Comparison of ENCODE assay signal across 8 mouse cellular contexts in genomic region chr4:136741840-136742239, GRCm38 (mm10).
DNase-seq lines count a peak whose midpoint lies in the region; ATAC-seq lines count a peak whose summit lies in the region.

No protein-coding gene starts in this region.

- DNase-seq in heart, adult 18-20 months: peak; percentile 24 to 28
- DNase-seq in spleen, postnatal 36 days (ENCODE audit: low spot score in 2 of 2): no peak
- no peak for DNase-seq in liver, embryonic 11.5 days (ENCODE audit: low spot score)

- no peaks in the 10 kb centered on the region for H3K36me3 ChIP-seq in heart, embryonic 12.5 days
- H3K36me3 ChIP-seq in embryonic facial prominence, embryonic 15.5 days: no peaks in the 10 kb centered on the region
- H3K36me3 ChIP-seq in intestine, embryonic 15.5 days: no peaks in the 10 kb centered on the region
- H3K36me3 ChIP-seq in midbrain, embryonic 13.5 days: peaks cover 3% of the 10 kb centered on the region; the same call in 1 of the 2 replicates
- no peaks in the 10 kb centered on the region for H3K36me3 ChIP-seq in liver, embryonic 11.5 days (ENCODE audit: control insufficient read depth, insufficient read depth, low read length)

- no peak overlapping the region for H3K27ac ChIP-seq in heart, embryonic 12.5 days (ENCODE audit: poor library complexity, severe bottlenecking)
- H3K27ac ChIP-seq in embryonic facial prominence, embryonic 15.5 days (replicated peaks): peak overlapping the region; percentile 40; the same call in 1 of the 2 replicates
- H3K27ac ChIP-seq in intestine, embryonic 15.5 days: 0 out of 2 replicates have a peak overlapping the region, but pooled peaks have one; percentile 6
- H3K27ac ChIP-seq in midbrain, embryonic 13.5 days: peak overlapping the region; percentile 79
- no peak overlapping the region for H3K27ac ChIP-seq in liver, embryonic 11.5 days (ENCODE audit: low read depth, low read length)

- H3K27me3 ChIP-seq in heart, embryonic 12.5 days (replicated peaks): peaks cover 27% of the 10 kb centered on the region
- no peaks in the 10 kb centered on the region for H3K27me3 ChIP-seq in embryonic facial prominence, embryonic 15.5 days
- H3K27me3 ChIP-seq in intestine, embryonic 15.5 days (replicated peaks): no peaks in the 10 kb centered on the region
- no peaks in the 10 kb centered on the region for H3K27me3 ChIP-seq in midbrain, embryonic 13.5 days
- no peaks in the 10 kb centered on the region for H3K27me3 ChIP-seq in liver, embryonic 11.5 days (replicated peaks; ENCODE audit: control insufficient read depth, insufficient read depth, low read length)

- WGBS in heart, embryonic 12.5 days: 75% methylated on average over 14 of the region's 14 CpGs
- 58% methylated on average over 14 of the region's 14 CpGs for whole genome bisulfite sequencing in embryonic facial prominence, embryonic 15.5 days
- WGBS in intestine, embryonic 15.5 days: 67% methylated on average over 14 of the region's 14 CpGs
- WGBS in midbrain, embryonic 13.5 days: 44% methylated on average over 14 of the region's 14 CpGs
- 84% methylated on average over 14 of the region's 14 CpGs for WGBS in liver, embryonic 11.5 days

- H3K9me3 ChIP-seq in heart, embryonic 12.5 days (replicated peaks): no peaks in the 10 kb centered on the region
- H3K9me3 ChIP-seq in embryonic facial prominence, embryonic 15.5 days (replicated peaks): no peaks in the 10 kb centered on the region
- H3K9me3 ChIP-seq in intestine, embryonic 15.5 days: no peaks in the 10 kb centered on the region
- H3K9me3 ChIP-seq in midbrain, embryonic 13.5 days: no peaks in the 10 kb centered on the region
- no peaks in the 10 kb centered on the region for H3K9me3 ChIP-seq in liver, embryonic 11.5 days (ENCODE audit: control insufficient read depth, low read length)

- H3K9ac ChIP-seq in heart, embryonic 12.5 days: no peak overlapping the region
- H3K9ac ChIP-seq in embryonic facial prominence, embryonic 15.5 days: no peak overlapping the region
- no peak overlapping the region for H3K9ac ChIP-seq in intestine, embryonic 15.5 days
- peak overlapping the region; percentile 32; the same call in 1 of the 2 replicates for H3K9ac ChIP-seq in midbrain, embryonic 13.5 days (replicated peaks)
- no peak overlapping the region for H3K9ac ChIP-seq in liver, embryonic 11.5 days (ENCODE audit: low read depth, low read length)

- ATAC-seq in heart, embryonic 12.5 days (ENCODE audit: insufficient number of reproducible peaks, low FRiP score): no peak
- no peak for ATAC-seq in embryonic facial prominence, embryonic 15.5 days (ENCODE audit: insufficient number of reproducible peaks, low FRiP score, low TSS enrichment, low read depth)
- no peak for ATAC-seq in intestine, embryonic 15.5 days
- ATAC-seq in midbrain, embryonic 13.5 days: no peak
- ATAC-seq in liver, embryonic 11.5 days (replicated peaks; ENCODE audit: low FRiP score): no peak
- no peak for ATAC-seq in megakaryocyte, adult 5-6 weeks (ENCODE audit: poor library complexity, severe bottlenecking)

- peaks cover 57% of the 10 kb centered on the region for H3K4me1 ChIP-seq in heart, embryonic 12.5 days (replicated peaks)
- H3K4me1 ChIP-seq in embryonic facial prominence, embryonic 15.5 days: peaks cover 30% of the 10 kb centered on the region
- H3K4me1 ChIP-seq in intestine, embryonic 15.5 days (replicated peaks): peaks cover 33% of the 10 kb centered on the region
- H3K4me1 ChIP-seq in midbrain, embryonic 13.5 days (replicated peaks): peaks cover 90% of the 10 kb centered on the region
- peaks cover 13% of the 10 kb centered on the region for H3K4me1 ChIP-seq in liver, embryonic 11.5 days (replicated peaks; ENCODE audit: control insufficient read depth, insufficient read depth, low read length)

- H3K4me3 ChIP-seq in heart, embryonic 12.5 days: no peak overlapping the region
- H3K4me3 ChIP-seq in embryonic facial prominence, embryonic 15.5 days (replicated peaks): no peak overlapping the region
- H3K4me3 ChIP-seq in intestine, embryonic 15.5 days (replicated peaks): no peak overlapping the region
- H3K4me3 ChIP-seq in midbrain, embryonic 13.5 days (replicated peaks): no peak overlapping the region
- no peak overlapping the region for H3K4me3 ChIP-seq in liver, embryonic 11.5 days (ENCODE audit: low read depth, low read length)

- H3K4me2 ChIP-seq in heart, embryonic 12.5 days: no peak overlapping the region
- no peak overlapping the region for H3K4me2 ChIP-seq in embryonic facial prominence, embryonic 15.5 days (replicated peaks)
- no peak overlapping the region for H3K4me2 ChIP-seq in intestine, embryonic 15.5 days (replicated peaks)
- H3K4me2 ChIP-seq in midbrain, embryonic 13.5 days (replicated peaks): no peak overlapping the region
- H3K4me2 ChIP-seq in liver, embryonic 11.5 days: no peak overlapping the region

Comparison
In these comparisons a context has a peak if more than half of its experiments do, and no peak if none do; other contexts are left out.
1. DNase-seq: peak in heart, adult 18-20 months (2 of 2); none in spleen, postnatal 36 days (0 of 2) and liver, embryonic 11.5 days (single experiment).
2. H3K27ac ChIP-seq: peak in embryonic facial prominence, embryonic 15.5 days (single experiment), intestine, embryonic 15.5 days (single experiment) and midbrain, embryonic 13.5 days (single experiment); none in heart, embryonic 12.5 days (single experiment) and liver, embryonic 11.5 days (single experiment).